Mouse (Mus musculus): ENCODE measurements at regions not wholly inside any gene's neighbourhood (a gene's known extent, or its start where the extent isn't known, plus 50 kb on each side); places are given as distances from the start of the nearest gene placed in this dataset.

GRCm38 (mm10) chr5:118380052-118380421 is 135.0 kb downstream of the 2410131K14Rik start:
- DNase-seq (ENCODE audit: low spot score): no peak

GRCm38 (mm10) chr5:118380422-118381293 is 135.6 kb downstream of the 2410131K14Rik start:
- DNase-seq (ENCODE audit: low spot score): peak; percentile 87

DNA sequence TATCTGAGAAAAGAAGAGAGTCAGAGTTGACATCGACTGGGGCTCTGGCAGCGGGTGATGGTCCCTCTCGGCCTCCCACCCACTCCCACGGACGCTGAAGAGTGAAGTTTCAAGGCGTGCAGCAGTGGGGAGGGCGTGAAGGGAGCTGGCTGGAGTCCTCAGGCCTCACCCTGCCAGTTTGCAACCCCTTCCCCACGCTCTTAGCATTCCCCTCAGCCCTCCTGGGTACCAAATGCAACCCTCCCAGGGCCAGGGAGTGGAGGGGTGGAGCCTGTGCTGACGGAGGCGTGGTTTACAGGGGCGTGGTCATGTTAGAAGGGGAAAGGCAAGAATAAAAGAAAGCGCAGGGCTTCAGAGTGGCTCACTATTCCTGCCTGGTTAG is 136.3 kb downstream of the 2410131K14Rik start:
- peak; percentile 88 for DNase-seq (ENCODE audit: low spot score)

DNA sequence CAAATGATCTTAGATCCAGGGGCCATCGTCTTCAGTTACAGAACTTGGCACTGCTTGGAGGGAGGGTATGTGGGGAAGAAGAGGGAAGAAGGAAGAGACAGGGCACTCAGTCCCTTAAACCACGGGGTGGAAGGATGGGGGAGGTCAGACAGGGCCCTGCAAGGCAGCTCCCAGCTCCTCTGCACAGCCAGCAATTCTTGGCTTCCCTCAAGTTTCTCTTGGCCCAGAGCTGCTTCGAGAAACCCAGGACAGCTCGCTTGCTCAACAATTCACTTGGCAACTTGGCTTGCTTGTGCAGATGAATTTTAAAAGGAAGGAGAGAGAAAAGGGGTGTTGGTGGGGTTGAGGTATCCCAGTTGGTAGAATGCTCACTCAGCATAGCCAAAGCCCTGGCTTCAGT is 141.1 kb downstream of the 2410131K14Rik start:
- no peak for DNase-seq (ENCODE audit: low spot score)

DNA sequence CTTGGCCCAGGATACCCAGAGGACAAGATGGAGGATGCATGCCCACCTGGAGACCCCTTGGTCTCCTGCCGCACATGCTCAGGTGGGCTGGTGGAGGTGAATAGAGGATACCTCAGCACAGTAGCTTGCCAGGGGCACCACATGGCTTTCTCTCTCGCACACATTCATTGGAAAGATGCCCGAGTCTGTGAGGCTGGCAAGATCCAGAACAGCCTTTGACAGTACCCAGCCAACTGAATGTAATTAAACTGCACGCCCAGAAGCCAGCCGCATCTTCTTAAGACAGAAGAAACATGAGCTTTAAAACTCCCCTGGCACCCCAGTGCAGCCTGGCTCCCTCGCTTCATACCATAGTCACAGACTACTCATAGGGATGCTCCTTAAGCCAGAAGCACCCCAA is 143.4 kb downstream of the 2410131K14Rik start:
- DNase-seq (ENCODE audit: low spot score): no peak

GRCm38 (mm10) chr5:118390691-118391373 is 145.8 kb downstream of the 2410131K14Rik start:
- DNase-seq (ENCODE audit: low spot score): no peak

DNA sequence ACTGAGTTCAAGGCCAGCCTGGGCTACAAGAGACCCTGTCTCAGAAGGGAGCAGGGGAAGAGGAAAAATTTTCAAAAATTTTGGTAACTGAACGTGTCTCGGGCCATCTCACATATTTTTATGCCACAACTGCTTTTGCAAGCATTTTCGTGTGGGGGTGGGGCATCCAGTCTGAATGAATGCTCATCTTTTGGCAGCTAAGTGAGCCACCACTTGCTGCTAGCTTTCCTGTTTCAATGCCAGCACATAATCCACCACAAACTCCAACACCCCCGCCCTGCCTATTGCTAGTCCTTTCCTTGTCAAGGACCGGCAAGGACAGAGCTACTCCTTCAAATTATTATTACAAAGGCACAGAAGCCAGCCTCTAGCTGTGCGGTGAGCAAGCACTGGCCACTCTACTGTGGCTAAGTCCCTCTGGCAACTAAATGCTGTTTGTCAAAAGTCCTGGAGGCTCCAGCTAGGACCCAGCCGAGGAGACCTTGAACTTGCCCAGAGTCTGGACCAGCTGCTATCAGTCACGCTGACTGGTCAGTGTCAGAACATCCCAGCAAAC is 148.0 kb downstream of the 2410131K14Rik start:
- no peak for DNase-seq (ENCODE audit: low spot score)

DNA sequence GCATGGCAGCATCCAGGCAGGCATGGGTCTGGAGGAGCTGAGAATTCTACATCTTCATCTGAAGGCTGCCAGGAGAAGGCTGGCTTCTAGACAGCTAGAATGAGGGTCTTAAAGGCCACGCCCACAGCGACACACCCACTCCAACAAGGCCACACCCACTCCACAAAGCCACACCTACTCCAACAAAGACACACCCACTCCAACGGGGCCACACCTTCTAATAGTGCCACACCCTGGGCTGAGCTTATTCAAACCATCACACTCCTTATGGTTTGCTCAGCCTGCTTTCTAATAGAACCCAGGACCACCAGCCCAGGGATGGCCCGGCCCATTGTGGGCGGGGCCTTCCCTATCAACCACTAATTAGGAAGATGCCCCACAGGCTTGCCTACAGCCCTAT is 149.0 kb downstream of the 2410131K14Rik start:
- no peak for DNase-seq (ENCODE audit: low spot score)

GRCm38 (mm10) chr5:118396004-118396725 is 151.1 kb downstream of the 2410131K14Rik start:
- DNase-seq (ENCODE audit: low spot score): no peak

GRCm38 (mm10) chr5:118400926-118401325 is 155.9 kb downstream of the 2410131K14Rik start:
- no peak for DNase-seq (ENCODE audit: low spot score)

DNA sequence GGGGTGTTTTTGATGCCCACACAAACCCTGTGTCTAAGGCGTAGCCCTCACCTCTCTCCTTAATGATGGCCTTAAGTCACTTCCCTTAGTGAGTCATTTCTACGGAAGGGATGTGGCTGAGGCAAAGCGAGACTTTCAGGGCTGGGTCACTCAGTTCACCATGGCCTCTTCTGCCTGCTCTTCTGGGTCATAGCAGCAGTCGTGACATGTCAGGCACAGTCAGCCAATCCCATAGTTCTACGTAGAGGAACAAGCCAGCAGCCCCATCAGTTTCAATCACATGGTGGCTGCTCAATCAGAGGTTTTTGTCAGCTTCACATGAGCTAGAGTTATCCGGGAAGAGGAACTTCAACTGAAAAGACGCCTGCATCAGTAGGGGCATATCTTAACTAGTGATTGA is 156.1 kb upstream of the Med13l start:
- DNase-seq (ENCODE audit: low spot score): no peak

- DNase-seq (ENCODE audit: low spot score): no peak
These were observed 155.1 kb upstream of the Med13l start for GRCm38 (mm10) chr5:118405421-118405820.

- DNase-seq (ENCODE audit: low spot score): no peak
These were observed 153.0 kb upstream of the Med13l start for GRCm38 (mm10) chr5:118407451-118407850.

- DNase-seq (ENCODE audit: low spot score): no peak
These were observed 152.5 kb upstream of the Med13l start for GRCm38 (mm10) chr5:118407973-118408372.

- DNase-seq (ENCODE audit: low spot score): no peak
These were observed 151.7 kb upstream of the Med13l start for GRCm38 (mm10) chr5:118408826-118409225.

- DNase-seq (ENCODE audit: low spot score): peak; percentile 85
These were observed 146.8 kb upstream of the Med13l start for GRCm38 (mm10) chr5:118413428-118414282.

GRCm38 (mm10) chr5:118419344-118420037 is 141.0 kb upstream of the Med13l start:
- DNase-seq (ENCODE audit: low spot score): no peak

DNA sequence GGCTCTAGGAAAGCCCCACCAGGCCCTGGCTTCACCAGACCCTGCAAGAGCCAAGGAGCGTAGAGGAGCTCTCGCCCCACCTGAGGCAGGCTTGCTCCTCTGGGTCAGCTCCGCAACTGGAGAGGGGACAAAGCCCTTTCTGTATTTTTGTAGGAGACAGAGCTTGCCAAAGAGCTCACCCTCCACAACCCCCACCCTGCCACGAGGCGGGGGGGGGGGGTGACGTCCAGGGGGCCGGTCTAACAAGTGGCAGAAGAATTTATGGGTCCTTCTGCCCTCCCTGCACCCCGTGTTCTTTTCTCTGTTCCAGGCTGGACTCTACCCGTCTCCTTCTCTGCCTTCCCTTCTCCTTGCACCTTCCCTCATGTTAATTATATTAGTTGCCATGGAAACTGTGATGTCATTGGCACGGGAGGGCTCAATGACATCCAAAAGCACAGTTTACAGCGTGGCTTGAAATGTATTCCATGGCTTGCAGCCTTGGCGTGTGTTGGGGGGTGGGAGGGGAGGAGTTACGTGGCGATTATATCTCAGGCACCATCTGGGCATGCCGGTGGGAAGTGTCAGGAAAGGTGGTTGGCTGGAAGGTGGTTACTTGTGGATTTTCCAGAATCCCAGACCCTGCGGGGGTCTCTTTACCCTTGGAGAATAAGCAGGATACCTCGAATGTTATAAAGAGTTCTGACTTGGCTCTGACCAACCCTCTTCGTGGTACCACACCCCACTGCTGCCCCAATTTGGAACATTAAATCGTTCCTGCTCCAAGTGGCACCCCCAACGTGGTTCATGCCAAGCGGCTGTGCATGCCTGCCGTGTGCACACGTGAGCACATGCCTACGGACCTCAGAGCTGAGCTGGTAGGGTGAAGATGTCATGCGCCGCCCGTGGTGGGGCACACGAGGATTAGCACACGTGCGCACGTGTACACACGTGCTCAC is 138.3 kb upstream of the Med13l start:
- DNase-seq (ENCODE audit: low spot score): peak; percentile 81

- DNase-seq (ENCODE audit: low spot score): no peak
These were observed 136.3 kb upstream of the Med13l start for GRCm38 (mm10) chr5:118424177-118424576.
